Mouse (Mus musculus) lung, adult 18-20 months (tissue): ENCODE measurements around the gene Bex1.
"Not testable (repeated sequence)": the region's sequence is repeated elsewhere in the genome, so short reads cannot be mapped to it uniquely, and the experiment has no call there.

Experiments used
- DNase-seq, 2 experiments: peaks; one replicate each; pipeline ENCODE4 v3.0.0; 2022; ENCODE audit warnings: mixed read lengths in 2 of 2

Gene Bex1

DNA sequence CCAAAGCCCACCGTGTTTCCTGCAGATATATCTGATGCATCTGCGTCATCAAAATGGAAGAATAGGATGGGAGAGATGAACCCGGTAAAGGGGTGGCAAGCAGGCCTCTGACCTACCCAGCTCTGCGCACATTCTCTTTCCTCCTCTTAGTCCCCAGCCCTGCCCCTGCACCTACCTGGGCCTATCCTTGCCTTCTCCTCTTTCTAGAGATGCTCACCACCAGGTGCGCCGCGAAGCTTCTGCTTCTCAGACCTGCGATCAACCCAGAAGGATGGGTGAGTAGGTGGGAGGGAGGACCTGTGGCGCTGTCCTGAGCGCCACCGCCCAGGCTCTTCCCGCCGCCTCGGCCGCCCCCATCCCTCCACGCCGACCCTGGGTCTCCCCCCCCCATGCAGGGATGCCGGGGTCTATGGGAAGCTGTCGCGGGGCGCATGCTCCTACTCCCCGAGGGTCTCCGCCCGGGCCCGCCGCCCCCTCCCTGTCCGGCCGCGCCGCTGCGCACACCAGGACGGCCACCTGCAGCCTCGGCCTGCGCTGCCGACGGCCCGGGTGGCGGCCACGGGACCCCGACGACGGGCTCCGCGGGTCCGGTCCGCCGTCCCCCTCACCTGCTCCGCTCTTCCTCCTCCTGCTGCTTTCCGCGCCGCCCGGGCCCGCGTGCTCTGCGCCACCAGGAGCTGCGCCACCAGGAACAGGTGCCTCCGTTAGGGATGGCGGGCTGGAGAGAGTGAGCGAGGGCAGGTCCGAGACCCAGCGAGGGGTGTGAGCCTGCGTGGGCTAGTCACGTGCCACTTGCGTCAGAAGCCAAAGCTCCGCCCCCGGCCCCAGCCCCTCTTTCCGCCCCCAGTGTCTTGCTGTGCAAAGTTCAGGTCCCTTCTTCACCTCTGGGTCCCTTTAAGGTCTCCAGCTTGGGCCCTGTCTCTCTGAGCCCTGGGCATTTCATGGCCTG, at the start of gene Bex1, which contains the start of gene Tceal7:
Gene Bex1 (minus strand): TSS at position 785 of the 949 bp plus-strand sequence.
Gene Tceal7 (plus strand): TSS at position 51 of the 949 bp plus-strand sequence.
- DNase-seq: not testable (repeated sequence)

DNA sequence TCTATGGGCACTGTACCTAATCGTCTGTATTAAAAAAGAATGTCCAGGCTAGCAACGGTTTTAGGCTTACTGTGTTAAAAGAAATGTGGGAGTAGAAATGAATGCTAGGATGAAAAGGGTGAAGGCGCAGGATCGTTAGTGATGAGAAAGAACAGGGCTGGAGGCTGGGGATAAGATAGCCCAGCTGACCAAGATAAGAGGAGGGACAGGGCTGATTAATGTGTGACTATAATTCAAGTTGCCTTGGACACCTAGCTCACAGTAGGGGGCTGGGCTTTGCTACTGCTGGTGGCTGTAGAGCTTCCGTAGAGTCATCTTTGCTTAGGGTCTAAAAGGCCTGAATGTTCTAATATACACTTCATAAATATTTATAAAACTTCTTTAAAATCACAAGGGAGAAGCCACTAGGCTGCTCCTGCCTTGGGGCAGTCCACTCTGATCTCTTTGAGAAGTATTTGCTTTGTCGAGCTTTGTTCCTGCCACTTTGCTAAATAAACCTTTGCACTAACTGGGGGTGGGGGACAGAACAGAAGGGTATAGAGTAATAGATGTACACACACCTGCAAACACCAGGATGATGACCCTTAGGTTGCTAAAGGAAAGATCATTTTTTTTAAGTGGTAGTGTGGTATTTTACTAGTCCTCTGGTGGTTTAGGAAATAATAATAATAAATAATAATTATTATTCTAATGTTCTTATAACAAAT, 36.9 kb upstream of the Bex1 start:
- no peak for DNase-seq

DNA sequence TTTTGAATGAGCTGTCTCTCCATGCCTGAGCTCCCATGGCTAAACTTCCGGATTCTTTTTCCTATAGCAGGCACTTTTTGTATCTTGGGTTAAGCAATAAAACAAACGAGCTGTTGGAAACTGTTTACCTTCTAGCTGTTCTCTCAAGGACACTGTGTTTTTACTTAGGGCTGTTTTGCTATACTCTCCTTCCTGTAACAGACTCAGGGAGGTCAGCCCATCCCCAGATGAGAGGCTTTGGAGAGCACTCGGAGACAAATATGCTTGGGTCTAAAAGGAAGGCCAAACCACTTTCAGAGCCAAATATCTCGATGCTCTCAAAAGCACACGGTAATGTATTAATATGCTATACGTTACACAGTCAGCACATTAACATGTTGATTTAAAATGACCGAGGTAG, 34.4 kb upstream of the Bex1 start:
- DNase-seq: peak; percentile 24 to 48

DNA sequence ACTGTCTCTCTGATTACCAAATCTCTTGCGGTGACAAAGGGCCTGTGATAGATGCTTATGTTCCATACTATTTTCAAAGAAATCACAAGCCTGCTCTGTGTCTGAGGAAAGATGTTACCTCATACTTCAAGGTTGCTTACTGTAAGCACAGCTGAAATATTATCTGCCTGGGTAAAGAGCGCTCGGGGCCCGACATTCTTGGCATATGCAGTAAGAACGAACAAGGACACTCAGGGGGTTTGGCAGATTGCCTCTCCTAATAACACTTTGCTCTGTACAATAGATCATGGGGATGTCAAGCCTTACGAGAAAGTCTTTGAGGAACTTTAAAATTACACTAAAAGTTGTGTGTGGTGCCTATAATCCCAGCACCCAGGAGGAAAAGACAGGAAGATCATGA, 33.5 kb upstream of the Bex1 start:
- peak; percentile 28 to 60 for DNase-seq

DNA sequence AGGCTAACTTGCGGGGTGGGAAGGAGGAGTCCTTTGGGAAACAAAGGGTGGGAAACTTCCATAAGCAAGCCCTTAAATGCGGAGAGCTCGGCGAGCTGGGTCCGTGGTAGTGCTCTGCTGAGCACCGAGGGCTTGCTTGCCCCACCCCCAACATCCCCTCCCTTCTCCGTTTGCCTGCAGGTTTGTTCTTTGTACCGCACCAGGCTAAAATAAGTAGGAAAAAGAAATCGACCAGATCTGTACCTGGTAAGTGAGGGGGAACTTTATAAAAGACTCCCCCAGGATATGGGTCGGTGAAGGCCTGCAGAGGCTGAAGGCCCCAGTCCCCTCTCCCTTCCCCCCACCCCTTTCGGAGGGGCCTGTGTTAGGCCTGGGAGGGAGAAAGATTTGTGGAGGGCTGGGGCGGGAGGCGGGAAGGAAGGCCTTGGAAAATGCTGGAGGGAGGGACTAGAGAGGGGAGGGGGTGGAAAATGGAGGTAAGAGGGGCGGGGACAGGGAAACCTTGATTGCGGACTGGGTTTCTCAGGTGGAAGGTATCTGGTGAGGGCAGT, 30.3 kb upstream of the Bex1 start:
- peak; percentile 8 to 33 for DNase-seq

DNA sequence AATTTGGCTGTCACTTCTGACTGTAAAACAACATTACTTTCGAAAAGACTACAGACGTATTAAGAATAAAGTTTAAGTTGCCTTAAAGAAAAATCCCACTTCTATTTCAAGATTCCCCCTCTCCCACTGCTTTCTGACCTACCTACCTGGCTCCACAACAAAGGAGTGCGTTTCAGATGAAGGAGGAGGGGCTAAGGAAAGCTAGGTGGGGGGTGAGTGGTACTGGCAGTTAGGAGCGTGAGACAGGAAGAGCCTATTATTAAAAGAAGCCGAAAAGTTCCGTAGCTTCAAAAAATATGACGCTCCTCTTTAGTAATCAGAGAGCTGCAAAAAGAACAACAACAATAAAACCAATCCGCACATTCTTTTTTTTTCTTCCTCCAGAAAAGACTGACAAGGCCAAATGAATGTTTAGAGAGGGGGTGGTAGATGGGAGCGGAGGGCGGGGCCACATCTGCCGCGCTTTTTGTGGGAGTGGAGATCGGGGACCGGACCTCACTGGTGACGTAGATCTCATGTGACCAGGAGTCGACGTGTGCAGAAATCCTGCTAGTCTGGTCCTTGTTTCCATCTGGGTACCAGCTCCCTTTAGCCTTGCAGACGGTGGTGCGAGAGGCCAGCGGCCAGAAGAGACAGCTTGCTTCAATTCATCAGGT, 29.4 kb upstream of the Bex1 start, which contains the start of gene Tceal9:
Gene Tceal9 (plus strand): TSS at position 506 of the 656 bp plus-strand sequence.
- peak; percentile 79 to 85 for DNase-seq

DNA sequence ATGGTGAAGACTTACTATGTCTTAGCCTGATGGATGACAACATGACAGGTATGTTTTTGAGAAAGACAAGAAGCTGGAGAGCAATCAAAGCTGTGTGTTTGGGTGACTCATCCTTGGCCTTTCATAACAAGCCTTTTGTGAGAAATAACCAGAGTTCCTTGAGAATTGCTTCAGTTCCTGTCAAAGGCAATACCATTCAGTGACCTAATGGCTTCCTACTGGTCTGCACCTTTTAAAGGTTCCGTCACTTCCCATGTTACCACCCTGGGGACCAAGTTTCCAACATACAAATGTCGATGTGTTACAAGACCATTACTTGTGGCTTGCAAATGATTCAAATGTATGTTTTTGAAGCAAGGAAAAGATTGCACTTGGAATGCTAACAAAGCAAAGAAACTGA, 27.9 kb upstream of the Bex1 start:
- no peak for DNase-seq

DNA sequence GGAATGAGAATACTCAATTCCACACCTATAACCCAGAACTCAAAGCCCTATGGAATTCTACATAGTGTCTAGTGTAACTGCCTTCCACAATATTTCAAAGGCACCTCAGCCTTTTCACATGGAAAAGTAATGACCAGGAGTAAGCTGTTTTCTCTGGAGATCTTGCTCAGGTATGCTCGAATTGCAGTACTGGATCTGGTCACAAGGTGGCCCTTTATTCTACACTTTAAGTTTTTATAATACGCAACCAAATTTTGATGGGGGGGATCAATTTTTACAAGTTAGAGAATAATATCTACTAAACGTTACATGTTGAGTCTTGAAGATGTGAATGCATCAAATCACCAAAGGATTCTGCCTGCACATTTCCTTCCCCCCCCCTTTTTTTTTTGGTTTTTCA, 22.8 kb upstream of the Bex1 start:
- DNase-seq: peak in 1 of 2 experiments; percentile 17

DNA sequence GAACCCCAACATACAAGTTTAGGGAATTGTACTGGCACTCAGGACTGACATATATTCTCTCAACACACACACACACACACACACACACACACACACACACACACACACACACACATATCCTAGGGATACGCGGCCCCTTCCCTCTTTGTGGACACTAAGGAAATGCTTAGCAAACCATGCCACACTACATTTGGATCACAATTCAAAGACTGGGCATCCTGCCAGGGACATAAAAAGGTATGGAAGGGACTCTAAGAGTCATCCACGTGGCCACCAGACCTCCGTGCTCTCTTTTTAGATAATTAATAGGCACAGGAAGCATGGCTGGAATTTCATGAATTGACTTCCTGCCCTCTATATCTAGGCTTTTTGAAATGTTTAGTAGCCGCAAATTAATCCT, 12.5 kb upstream of the Bex1 start:
- DNase-seq: no peak

DNA sequence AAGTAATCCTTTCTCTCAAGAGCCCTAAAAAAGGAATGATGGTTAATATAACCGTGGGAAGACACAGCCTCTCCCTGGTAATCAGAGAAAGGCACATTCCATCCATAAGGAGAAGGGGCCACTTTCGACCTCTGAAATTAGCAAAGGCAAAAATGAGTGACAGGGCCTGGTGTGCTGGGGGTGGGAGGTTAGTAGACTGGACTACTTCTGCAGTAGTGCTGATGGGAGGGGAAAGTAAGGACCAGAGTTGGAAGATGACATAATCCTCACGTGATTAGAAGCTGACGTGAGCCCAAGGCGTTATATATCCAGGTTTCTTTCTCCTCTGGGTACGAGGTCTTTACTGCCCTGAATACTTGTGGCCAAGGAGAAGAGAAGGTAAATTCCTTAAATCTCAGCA, 8.4 kb upstream of the Bex1 start:
- no peak for DNase-seq

DNA sequence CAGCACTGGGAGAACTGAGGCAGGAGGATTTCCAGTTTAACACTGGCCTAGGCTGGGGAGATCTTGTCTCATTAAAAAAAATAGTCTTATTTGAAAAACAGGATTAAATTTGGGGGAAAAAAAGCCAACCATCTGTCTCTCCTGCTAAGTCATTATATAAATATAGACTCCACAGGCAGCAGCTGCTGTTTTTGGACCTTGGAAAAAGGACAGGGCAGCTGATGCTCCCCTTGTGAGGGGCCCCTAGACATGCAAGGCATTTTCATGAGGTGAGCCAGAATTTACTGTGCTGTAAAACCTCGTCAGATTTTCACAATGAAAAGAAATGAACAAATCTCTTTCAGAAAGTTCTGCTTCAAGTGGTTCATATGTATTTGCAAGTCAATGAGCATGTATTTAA, 990 bp upstream of the Bex1 start:
- DNase-seq: no peak

DNA sequence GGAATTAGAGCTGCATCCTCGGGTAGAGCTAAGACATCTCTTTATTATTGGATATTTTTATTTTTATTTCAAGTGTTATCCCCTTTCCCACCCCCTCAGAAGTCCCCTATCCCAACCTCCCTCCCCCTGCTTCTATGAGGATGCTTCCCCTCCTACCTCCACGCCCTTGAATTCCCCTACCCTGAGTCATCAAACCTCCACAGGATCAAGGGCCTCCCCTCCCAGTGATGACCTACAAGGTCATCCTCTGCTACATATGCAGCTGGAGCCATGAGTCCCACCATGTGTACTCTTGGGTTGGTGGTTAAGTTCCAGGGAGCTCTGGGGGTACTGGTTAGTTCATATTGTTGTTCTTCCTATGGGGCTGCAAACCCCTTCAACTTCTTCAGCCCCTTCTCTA, 1.9 kb downstream of the Bex1 start:
- no peak for DNase-seq

DNA sequence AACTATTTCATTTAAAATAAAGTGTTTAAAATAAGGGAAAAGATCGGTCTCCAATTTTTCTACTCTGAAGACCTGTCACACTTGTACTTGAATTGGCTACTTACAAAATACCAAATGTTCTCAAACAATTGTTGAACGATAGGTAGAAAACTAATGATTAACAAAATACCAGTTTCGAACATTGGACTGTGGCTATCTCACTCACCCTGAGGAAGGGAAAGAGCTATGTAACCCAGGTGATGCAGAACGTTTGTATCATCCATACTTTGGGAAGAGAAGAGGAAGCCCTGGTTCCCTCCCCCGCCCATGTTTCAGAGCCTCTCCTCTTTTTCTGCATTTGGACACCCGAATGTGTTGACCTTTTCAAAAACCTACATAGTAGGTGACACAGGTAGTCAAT, 10.9 kb downstream of the Bex1 start:
- no peak for DNase-seq

DNA sequence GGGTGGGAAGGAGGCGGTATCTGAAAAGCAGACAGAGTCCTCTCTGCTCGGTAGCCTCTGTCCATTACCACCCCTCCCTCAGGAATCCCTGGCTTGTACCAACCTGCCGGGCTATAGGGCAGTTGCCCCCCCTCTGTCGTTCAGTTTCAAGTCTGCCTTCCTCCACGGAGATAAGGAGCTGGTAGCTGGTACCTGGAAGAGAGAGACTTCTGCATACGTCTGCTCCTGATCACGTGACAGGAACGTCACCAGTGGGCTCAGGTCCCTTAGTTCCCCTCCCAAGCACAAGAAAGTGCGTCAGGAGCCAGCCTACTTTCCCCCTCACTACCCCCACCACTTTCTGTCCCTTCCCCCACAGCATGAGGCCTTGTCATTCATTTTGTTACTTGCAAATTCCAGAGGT, 11.6 kb downstream of the Bex1 start, which contains the start of gene Tceal5:
Gene Tceal5 (minus strand): TSS at position 213 of the 403 bp plus-strand sequence.
- DNase-seq: peak in 1 of 2 experiments; percentile 5

DNA sequence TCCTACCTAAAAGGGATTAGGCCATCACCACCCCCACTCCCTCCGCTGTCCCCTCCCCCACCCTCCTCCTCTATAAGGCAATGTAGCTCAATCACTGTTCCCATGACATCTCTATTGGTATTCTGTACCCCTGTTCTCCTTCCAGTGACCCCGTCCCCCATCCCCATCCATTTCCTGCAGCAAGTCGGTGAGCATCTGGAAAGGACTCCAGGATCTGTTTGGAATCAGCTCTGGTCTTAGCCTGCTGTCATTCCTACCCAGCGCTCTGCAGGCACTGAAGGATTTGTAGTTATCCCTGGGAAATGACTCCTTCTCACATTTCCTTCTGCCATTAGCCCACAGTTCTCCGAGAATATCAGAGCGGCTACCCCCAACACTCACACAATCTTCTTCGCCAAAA, 12.1 kb downstream of the Bex1 start:
- DNase-seq: no peak

DNA sequence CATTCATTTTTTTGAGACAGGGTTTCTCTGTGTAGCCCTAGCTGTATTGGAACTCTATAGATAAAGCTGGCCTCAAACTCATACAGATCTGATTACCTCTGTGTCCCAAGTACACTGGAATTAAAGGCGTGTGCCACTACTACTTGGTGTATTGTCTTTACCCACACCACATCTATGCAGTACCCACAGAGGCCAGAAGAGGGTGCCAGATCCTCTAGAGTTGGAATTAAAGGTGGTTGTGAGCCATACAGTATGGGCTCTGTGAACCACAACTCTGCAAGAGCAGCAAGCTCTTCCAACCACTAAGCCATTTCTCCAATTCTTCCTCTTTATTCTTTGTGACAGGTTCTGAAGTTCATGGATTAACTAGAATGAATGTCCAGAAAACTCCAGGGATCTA, 18.4 kb downstream of the Bex1 start:
- peak; percentile 3 to 24 for DNase-seq

DNA sequence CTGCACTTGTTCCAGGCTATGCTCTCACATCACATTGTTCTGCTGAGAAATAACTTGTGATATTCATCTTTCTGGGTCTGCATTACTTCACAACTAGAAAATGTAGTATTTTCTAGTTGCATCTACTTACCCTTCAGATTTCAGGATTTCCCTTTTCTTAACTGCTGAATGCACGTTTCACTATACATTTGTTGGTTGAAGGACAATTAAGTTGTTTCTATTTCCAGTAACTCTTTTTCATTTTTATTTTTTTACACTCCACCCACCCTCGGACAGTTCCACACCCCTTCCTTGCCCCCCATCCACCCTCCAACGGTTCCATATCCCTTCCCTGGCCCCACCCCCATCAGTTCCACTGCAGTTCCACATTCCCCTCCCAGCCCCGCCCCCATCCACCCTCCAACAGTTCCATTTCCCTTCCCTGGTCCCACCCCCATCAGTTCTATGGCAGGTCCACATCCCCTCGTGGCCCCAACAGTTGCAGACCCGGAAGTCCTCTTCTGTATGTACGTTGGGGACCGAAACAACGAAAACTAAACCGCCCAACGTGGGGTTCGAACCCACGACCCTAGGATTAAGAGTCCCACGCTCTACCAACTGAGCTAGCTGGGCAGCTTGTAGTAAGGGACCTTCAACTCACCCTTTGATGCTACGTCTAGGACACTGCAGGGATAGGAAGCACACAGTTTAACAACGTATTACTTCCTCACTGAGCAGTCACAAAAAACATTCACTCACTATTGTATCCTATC, 19.9 kb downstream of the Bex1 start:
- DNase-seq: no peak

DNA sequence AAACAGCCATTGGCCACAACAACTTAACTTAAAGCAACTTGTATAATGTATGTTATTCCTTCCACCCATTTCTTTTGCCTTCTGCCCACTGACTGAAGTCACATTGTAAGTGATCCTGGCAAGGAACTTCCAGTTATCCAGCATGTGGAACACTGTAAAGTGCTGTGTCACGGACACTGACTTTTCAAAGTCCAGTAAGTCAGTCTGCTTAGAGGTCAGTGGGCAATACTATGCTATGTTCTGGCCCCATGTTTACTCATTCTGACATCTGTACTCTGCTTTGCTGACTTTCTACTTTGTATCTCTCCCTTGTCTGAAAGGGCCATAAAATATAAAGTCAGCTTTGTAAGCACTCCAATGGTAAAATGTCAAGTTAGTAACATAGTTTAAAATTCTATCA, 32.2 kb downstream of the Bex1 start:
- DNase-seq: no peak

DNA sequence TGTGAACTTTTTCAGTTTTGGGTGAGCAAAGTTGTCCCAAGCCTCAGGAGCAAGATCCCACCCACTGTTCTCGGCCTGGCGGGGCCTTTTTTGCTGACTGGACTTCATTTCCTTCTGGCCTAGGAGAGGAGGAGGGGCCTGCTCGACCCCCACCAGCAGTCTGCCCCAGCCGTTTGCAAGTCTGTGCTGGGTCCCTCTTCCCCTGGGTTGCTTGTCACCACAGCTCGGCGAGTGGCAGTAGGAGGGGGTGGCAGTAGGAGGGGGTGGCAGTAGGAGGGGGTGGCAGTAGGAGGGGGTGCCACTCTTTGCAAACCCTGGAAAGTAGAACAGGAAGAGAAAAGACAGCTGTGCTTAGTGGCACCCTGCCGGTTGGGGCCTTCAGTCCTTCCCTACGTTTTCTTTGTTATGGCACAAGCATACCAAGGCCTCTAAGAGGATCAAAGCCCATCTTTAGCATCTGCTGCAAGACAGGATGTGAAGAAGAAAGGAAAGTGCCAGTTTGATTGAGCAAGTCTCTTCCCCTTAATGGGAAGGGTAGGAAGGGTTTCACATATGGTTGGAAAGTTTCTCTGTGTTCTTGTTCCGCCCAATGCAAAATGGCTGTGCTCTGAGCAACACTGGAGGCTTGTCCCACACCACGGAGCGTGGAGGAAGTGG, 34.3 kb downstream of the Bex1 start:
- DNase-seq: no peak

DNA sequence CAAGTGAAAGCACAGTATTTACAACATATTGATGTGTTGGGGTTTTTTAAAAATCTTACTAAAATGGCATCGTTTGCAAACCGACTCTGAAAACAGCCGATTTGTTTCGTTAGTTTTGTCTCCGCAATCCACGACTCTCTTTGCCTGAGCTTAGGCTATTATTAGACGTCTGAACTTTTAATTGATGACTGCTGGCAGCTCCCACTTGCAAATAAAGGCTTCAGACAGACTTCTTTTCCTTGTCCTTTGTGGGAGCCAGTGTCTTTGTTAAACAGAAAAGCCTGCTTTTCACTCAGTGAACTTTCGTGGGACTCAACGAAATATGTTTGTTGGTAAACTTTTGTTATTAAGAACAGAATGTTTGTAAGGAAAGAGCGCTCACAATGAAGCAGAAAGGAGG, 42.5 kb downstream of the Bex1 start:
- no peak for DNase-seq

DNA sequence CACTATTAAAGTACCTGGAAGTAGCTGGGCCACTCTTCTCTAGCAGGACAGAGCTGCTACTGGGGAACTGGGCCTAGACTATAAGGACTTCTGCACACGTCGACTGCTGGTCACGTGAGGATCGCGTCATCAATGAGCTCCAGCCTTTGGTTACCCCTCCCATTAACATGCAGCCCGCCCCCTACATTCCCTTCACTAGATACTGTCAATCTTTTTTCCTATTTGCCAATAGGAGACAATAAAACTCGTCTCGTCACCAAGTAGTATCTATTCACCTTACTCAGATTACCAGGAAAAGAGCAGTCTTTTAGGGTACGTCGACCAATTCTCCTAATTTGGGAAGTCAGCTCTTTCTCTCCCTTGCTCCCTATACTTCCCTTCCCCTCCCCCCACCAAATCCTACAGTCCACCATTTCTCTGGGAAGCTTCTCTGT, 43.2 kb downstream of the Bex1 start, which contains the start of gene Tceal8:
Gene Tceal8 (minus strand): TSS at position 225 of the 434 bp plus-strand sequence.
- peak; percentile 84 to 86 for DNase-seq
